Mouse (Mus musculus): ENCODE results near the gene Pnkd. TPM values are rescaled to one million over a fixed set of nuclear protein-coding genes. Genes with fewer than 3 reads are reported as not detected.

The Pnkd gene
- polyA plus RNA-seq, 1 experiment: 201 TPM

- TF ChIP-seq CTCF (IDR thresholded peaks at IDR 0.05; ENCODE audit: borderline replicate concordance, insufficient read depth, low read depth, low read length) (peak; percentile 60), POLR2A (IDR thresholded peaks at IDR 0.05; ENCODE audit: borderline replicate concordance, insufficient read depth, low read length) (no peak)
- no peak overlapping the region for H3K27ac ChIP-seq (ENCODE audit: insufficient read depth, low read length)
- H3K4me1 ChIP-seq (ENCODE audit: control insufficient read depth, insufficient read depth, low read length): no peaks in the 10 kb centered on the region
- H3K4me3 ChIP-seq (replicated peaks; ENCODE audit: insufficient read depth, low read depth, low read length): no peak overlapping the region
- no peaks in the 10 kb centered on the region for H3K27me3 ChIP-seq (ENCODE audit: control insufficient read depth, insufficient read depth, low read length)
- DNase-seq: peak; percentile 60 to 64
- WGBS: 11% methylated on average over 21 of the region's 21 CpGs
Measured at GRCm38 (mm10) chr1:74390287-74390906, 105.7 kb downstream of the Pnkd start.

GRCm38 (mm10) chr1:74390924-74391748 is 106.4 kb downstream of the Pnkd start, which contains the start of gene Ctdsp1:
Gene Ctdsp1, plus strand, starts transcription at chr1:74391509.
- Histone ChIP-seq H3K27ac (ENCODE audit: insufficient read depth, low read length) (peak within 1 kb of the TSS; percentile 77), H3K4me1 (ENCODE audit: control insufficient read depth, insufficient read depth, low read length) (no peaks in the 10 kb centered on the region), H3K27me3 (ENCODE audit: control insufficient read depth, insufficient read depth, low read length) (no peaks in the 10 kb centered on the region), H3K4me3 (replicated peaks; ENCODE audit: insufficient read depth, low read depth, low read length) (peak within 1 kb of the TSS; percentile 73)
- 2% methylated on average over 51 of the region's 51 CpGs for WGBS
- peak; percentile 96 to 97 for DNase-seq
- peak; percentile 20; the same call in 1 of the 2 replicates for TF ChIP-seq CTCF (IDR thresholded peaks at IDR 0.05; ENCODE audit: borderline replicate concordance, insufficient read depth, low read depth, low read length)
- TF ChIP-seq POLR2A (IDR thresholded peaks at IDR 0.05; ENCODE audit: borderline replicate concordance, insufficient read depth, low read length): peak; percentile 33; the same call in 1 of the 2 replicates

- Histone ChIP-seq H3K27ac (ENCODE audit: insufficient read depth, low read length) (peak overlapping the region; percentile 77), H3K27me3 (ENCODE audit: control insufficient read depth, insufficient read depth, low read length) (no peaks in the 10 kb centered on the region), H3K4me3 (replicated peaks; ENCODE audit: insufficient read depth, low read depth, low read length) (peak overlapping the region; percentile 73), H3K4me1 (ENCODE audit: control insufficient read depth, insufficient read depth, low read length) (no peaks in the 10 kb centered on the region)
- WGBS: under 1% methylated on average over 44 of the region's 63 CpGs
- DNase-seq: peak; percentile 63 to 72
- no peak for TF ChIP-seq CTCF (IDR thresholded peaks at IDR 0.05; ENCODE audit: borderline replicate concordance, insufficient read depth, low read depth, low read length)
- TF ChIP-seq POLR2A (IDR thresholded peaks at IDR 0.05; ENCODE audit: borderline replicate concordance, insufficient read depth, low read length): no peak
Measured at GRCm38 (mm10) chr1:74391844-74392441, 107.2 kb downstream of the Pnkd start.

- TF ChIP-seq POLR2A (IDR thresholded peaks at IDR 0.05; ENCODE audit: borderline replicate concordance, insufficient read depth, low read length) (no peak), CTCF (IDR thresholded peaks at IDR 0.05; ENCODE audit: borderline replicate concordance, insufficient read depth, low read depth, low read length) (no peak)
- H3K4me3 ChIP-seq (replicated peaks; ENCODE audit: insufficient read depth, low read depth, low read length): peak overlapping the region; percentile 73
- peak overlapping the region; percentile 77; the same call in 1 of the 2 replicates for H3K27ac ChIP-seq (ENCODE audit: insufficient read depth, low read length)
- no peaks in the 10 kb centered on the region for H3K4me1 ChIP-seq (ENCODE audit: control insufficient read depth, insufficient read depth, low read length)
- DNase-seq: no peak
- WGBS: 2% methylated on average over 16 of the region's 16 CpGs
- no peaks in the 10 kb centered on the region for H3K27me3 ChIP-seq (ENCODE audit: control insufficient read depth, insufficient read depth, low read length)
Measured at GRCm38 (mm10) chr1:74392446-74392994, 107.8 kb downstream of the Pnkd start.

- DNase-seq: peak in 1 of 2 experiments; percentile 34
- Histone ChIP-seq H3K27ac (ENCODE audit: insufficient read depth, low read length) (no peak overlapping the region), H3K4me1 (ENCODE audit: control insufficient read depth, insufficient read depth, low read length) (no peaks in the 10 kb centered on the region), H3K27me3 (ENCODE audit: control insufficient read depth, insufficient read depth, low read length) (no peaks in the 10 kb centered on the region), H3K4me3 (replicated peaks; ENCODE audit: insufficient read depth, low read depth, low read length) (peak overlapping the region; percentile 23)
- WGBS: 21% methylated on average over 7 of the region's 7 CpGs
- TF ChIP-seq POLR2A (IDR thresholded peaks at IDR 0.05; ENCODE audit: borderline replicate concordance, insufficient read depth, low read length) (no peak), CTCF (IDR thresholded peaks at IDR 0.05; ENCODE audit: borderline replicate concordance, insufficient read depth, low read depth, low read length) (no peak)
Measured at GRCm38 (mm10) chr1:74393010-74393409, 108.3 kb downstream of the Pnkd start.

GRCm38 (mm10) chr1:74393697-74394096 is 109.0 kb downstream of the Pnkd start:
- no peaks in the 10 kb centered on the region for H3K27me3 ChIP-seq (ENCODE audit: control insufficient read depth, insufficient read depth, low read length)
- TF ChIP-seq CTCF (IDR thresholded peaks at IDR 0.05; ENCODE audit: borderline replicate concordance, insufficient read depth, low read depth, low read length): no peak
- TF ChIP-seq POLR2A (IDR thresholded peaks at IDR 0.05; ENCODE audit: borderline replicate concordance, insufficient read depth, low read length): no peak
- no peak overlapping the region for H3K4me3 ChIP-seq (replicated peaks; ENCODE audit: insufficient read depth, low read depth, low read length)
- no peak for DNase-seq
- no peaks in the 10 kb centered on the region for H3K4me1 ChIP-seq (ENCODE audit: control insufficient read depth, insufficient read depth, low read length)
- 84% methylated on average over 9 of the region's 9 CpGs for WGBS
- H3K27ac ChIP-seq (ENCODE audit: insufficient read depth, low read length): no peak overlapping the region

- H3K4me3 ChIP-seq (replicated peaks; ENCODE audit: insufficient read depth, low read depth, low read length): no peak overlapping the region
- TF ChIP-seq CTCF (IDR thresholded peaks at IDR 0.05; ENCODE audit: borderline replicate concordance, insufficient read depth, low read depth, low read length) (no peak), POLR2A (IDR thresholded peaks at IDR 0.05; ENCODE audit: borderline replicate concordance, insufficient read depth, low read length) (no peak)
- H3K27ac ChIP-seq (ENCODE audit: insufficient read depth, low read length): no peak overlapping the region
- H3K4me1 ChIP-seq (ENCODE audit: control insufficient read depth, insufficient read depth, low read length): no peaks in the 10 kb centered on the region
- H3K27me3 ChIP-seq (ENCODE audit: control insufficient read depth, insufficient read depth, low read length): no peaks in the 10 kb centered on the region
- DNase-seq: no peak
- 83% methylated on average over 9 of the region's 9 CpGs for WGBS
Measured at GRCm38 (mm10) chr1:74394311-74394710, 109.6 kb downstream of the Pnkd start.
